Mouse (Mus musculus) cerebral cortex, adult 2 months (tissue): ENCODE measurements around the gene Vmn1r196.

Experiments used
- WGBS: fragments of 180-500 bp; shearing (Covaris S2); methylation state at CpG from one replicate; pipeline ENCODE4 v1.1.7; 2018; 5-methylcytosine and 5-hydroxymethylcytosine counted together

Gene Vmn1r196

GRCm38 (mm10) chr13:22289620-22290019, at the start of gene Vmn1r196:
Gene Vmn1r196 (plus strand): TSS chr13:22289920.
- 73% methylated on average over 2 of the region's 2 CpGs for WGBS

- WGBS, result 68% methylated on average over 1 of the region's 1 CpGs
Observed at GRCm38 (mm10) chr13:22243915-22244314, 45.8 kb upstream of the Vmn1r196 start, which contains the start of gene Vmn1r194. Gene Vmn1r194 (plus strand): TSS chr13:22244215.

GRCm38 (mm10) chr13:22270222-22270621, 19.5 kb upstream of the Vmn1r196 start, which contains the start of gene Vmn1r195:
Gene Vmn1r195 (plus strand): TSS chr13:22270522.
- WGBS, result 93% methylated on average over 1 of the region's 1 CpGs

- WGBS, result 41% methylated on average over 2 of the region's 2 CpGs
Observed at GRCm38 (mm10) chr13:22271721-22272120, 18.0 kb upstream of the Vmn1r196 start.

DNA sequence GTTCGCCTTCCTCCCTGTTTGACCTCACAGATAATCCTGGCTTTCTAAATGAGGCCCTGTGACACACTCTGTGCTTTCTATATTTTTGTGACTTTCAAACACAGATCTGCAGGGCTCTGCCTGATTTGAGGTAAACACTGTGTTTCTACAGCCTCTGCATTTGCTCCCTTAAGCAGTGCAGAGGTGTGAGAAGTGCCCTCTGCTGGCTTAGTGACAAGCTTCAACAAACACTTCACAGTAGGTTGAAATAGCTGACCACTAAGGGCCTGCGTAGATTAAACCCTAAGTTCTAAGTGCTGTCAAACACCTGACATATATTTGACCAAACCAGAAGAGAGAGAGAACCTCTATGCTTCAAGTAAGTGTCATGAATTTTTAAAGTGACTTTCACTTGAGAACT, 5.1 kb upstream of the Vmn1r196 start:
- 86% methylated on average over 2 of the region's 2 CpGs for WGBS

DNA sequence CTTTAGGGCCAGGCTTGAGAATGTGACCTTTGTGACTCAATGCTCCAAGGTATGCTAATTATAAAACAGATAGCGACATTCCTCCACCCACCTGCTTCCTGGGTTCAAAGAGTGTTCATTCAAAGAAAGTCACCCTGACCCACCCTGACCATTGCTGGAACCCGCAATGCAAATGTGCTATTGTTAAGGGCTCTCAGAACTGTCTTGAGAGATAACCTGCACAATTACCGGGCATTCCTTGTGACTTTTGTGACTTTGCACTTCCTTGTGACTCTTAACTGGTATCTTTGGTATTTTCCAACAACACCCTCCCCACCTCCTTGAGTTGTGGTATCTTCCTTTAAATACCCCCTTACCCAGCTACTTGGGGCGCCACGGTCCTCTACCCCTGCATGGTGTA, 18.4 kb downstream of the Vmn1r196 start:
- WGBS, result 89% methylated on average over 5 of the region's 5 CpGs

GRCm38 (mm10) chr13:22315361-22315760, 25.6 kb downstream of the Vmn1r196 start:
- 85% methylated on average over 2 of the region's 2 CpGs for WGBS

GRCm38 (mm10) chr13:22317366-22317765, 27.6 kb downstream of the Vmn1r196 start:
- WGBS, result 79% methylated on average over 2 of the region's 2 CpGs

GRCm38 (mm10) chr13:22324289-22324688, 34.6 kb downstream of the Vmn1r196 start, which contains the start of gene Vmn1r197:
Gene Vmn1r197 (plus strand): TSS chr13:22324589.

DNA sequence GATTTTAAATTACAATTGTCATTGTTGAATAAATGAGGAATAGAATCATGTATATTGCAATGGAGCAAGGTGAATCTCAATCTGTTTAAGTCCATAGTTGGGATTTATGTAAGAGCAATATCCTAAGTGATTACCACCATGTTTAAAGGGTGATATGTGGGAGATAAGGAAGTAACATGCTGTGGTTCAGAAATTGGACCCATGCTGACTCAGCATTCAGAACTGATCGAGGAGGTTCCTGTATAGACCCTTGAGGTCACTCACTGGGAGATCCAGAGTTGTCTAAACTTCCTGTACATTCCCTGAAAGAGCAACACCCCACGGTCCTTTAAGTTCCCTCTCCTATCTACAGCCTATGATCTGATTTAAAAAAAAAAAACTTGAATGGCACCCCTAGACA, 43.5 kb downstream of the Vmn1r196 start:
- 61% methylated on average over 2 of the region's 2 CpGs for WGBS

DNA sequence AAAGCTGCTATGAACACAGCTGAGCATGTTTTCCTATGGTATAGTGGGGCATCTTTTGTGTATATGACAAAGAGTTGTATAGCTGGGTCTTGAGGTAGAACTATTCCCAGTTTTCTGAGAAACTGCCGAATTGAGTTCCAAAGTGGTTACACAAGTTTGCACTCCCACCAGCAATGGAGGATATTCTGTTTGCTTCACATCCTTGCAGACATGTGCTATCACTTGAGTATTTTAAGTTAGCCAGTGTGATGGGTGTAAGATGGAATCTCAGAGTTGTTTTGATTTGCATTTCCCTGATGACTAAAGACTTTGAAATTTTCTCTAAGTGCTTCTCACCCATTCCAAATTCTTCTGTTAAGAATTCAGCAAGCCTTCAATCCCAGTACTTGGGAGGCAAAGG, 45.8 kb downstream of the Vmn1r196 start:
- 62% methylated on average over 1 of the region's 1 CpGs for WGBS
